Mouse (Mus musculus) intestine, embryonic 16.5 days (tissue): Measurements from ENCODE around the gene Ubqln4. TPM values are rescaled to one million over a fixed set of nuclear protein-coding genes. Genes with fewer than 3 reads are reported as not detected.
"Not testable (repeated sequence)": the region's sequence is repeated elsewhere in the genome, so short reads cannot be mapped to it uniquely, and the experiment has no call there.

Source experiments
- ATAC-seq: fragments of 200-750 bp; cut with Nextera tagmentation; 2 replicates; pipeline ENCODE4 v1.8.0; 2017; ENCODE audit warnings: moderate TSS enrichment, moderate library complexity
- H3K27ac ChIP-seq: fragments of 300-500 bp; sonication (generic); 2 replicates; pipeline ENCODE4 v1.5.1; 2014; ENCODE audit warnings: mild to moderate bottlenecking, low read length
- H3K27me3 ChIP-seq: fragments of 300-500 bp; sonication (generic); replicated peaks from 2 replicates; pipeline ENCODE4 v1.6.1; 2014; ENCODE audit warnings: low read length, control low read depth, mixed read lengths; ENCODE audit not compliant: control insufficient read depth, insufficient read depth
- H3K36me3 ChIP-seq: fragments of 300-500 bp; sonication (generic); 2 replicates; pipeline ENCODE4 v1.6.1; 2014; ENCODE audit warnings: low read length, control low read depth; ENCODE audit not compliant: control insufficient read depth, insufficient read depth
- H3K4me1 ChIP-seq: fragments of 300-500 bp; sonication (generic); 2 replicates; pipeline ENCODE4 v1.6.1; 2014; ENCODE audit warnings: low read length, control low read depth, mixed read lengths; ENCODE audit not compliant: control insufficient read depth, insufficient read depth
- H3K4me2 ChIP-seq: fragments of 300-500 bp; sonication (generic); 2 replicates; pipeline ENCODE4 v1.6.1; 2014; ENCODE audit warnings: low read depth, low read length, control low read depth
- H3K4me3 ChIP-seq: fragments of 300-500 bp; sonication (generic); 2 replicates; pipeline ENCODE4 v1.5.1; 2014; ENCODE audit warnings: mild to moderate bottlenecking, low read length
- H3K9ac ChIP-seq: fragments of 300-500 bp; sonication (generic); 2 replicates; pipeline ENCODE4 v1.6.1; 2014; ENCODE audit warnings: low read depth, low read length
- H3K9me3 ChIP-seq: fragments of 300-500 bp; sonication (generic); 2 replicates; pipeline ENCODE4 v1.6.1; 2016; ENCODE audit warnings: low read length, control low read depth; ENCODE audit not compliant: control insufficient read depth
- WGBS: fragments of 180-500 bp; shearing (Covaris S2); extraction: QIAGEN DNeasy Blood & Tissue Kit; methylation state at CpG from one replicate; pipeline ENCODE4 v1.1.7; 2014; 5-methylcytosine and 5-hydroxymethylcytosine counted together
- polyA plus RNA-seq: library from polyadenylated mRNA; unstranded; fragments of >200 nt; fragmentation: Nextera tagmentation; extraction: Ambion mirVana; gene quantifications from 2 replicates; pipeline ENCODE4 v1.2.1, GENCODE M21; 2015

The Ubqln4 gene
- polyA plus RNA-seq, 1 experiment from 2014 or later = 37.2 TPM

GRCm38 (mm10) chr3:88593893-88594580, 40.5 kb downstream of the Ubqln4 start:
- peak; percentile 82 for ATAC-seq
- H3K9ac ChIP-seq = 0 out of 2 replicates have a peak overlapping the region, but pooled peaks have one; percentile 37

GRCm38 (mm10) chr3:88596547-88596946, 43.0 kb downstream of the Ubqln4 start:
- WGBS = 90% methylated on average over 4 of the region's 4 CpGs
- H3K4me1 ChIP-seq = peaks cover 21% of the 10 kb centered on the region
- H3K36me3 ChIP-seq, H3K9me3 ChIP-seq, H3K4me3 ChIP-seq, H3K27ac ChIP-seq, H3K9ac ChIP-seq, ATAC-seq, H3K27me3 ChIP-seq, H3K4me2 ChIP-seq: not testable (repeated sequence)

More at GRCm38 (mm10) chr3:88593893-88594580, 40.5 kb downstream of the Ubqln4 start:
- 37% methylated on average over 10 of the region's 10 CpGs for WGBS
- Histone ChIP-seq H3K9me3 (no peaks in the 10 kb centered on the region), H3K4me1 (peaks cover 21% of the 10 kb centered on the region), H3K4me3 (peak overlapping the region; percentile 15), H3K27me3 (no peaks in the 10 kb centered on the region), H3K36me3 (no peaks in the 10 kb centered on the region), H3K27ac (peak overlapping the region; percentile 56), H3K4me2 (peak overlapping the region; percentile 17; the same call in 1 of the 2 replicates)

- Histone ChIP-seq H3K9me3 (no peaks in the 10 kb centered on the region), H3K27ac (no peak overlapping the region), H3K4me3 (no peak overlapping the region), H3K36me3 (no peaks in the 10 kb centered on the region), H3K9ac (no peak overlapping the region), H3K4me2 (no peak overlapping the region), H3K27me3 (no peaks in the 10 kb centered on the region), H3K4me1 (peaks cover 3% of the 10 kb centered on the region; the same call in 1 of the 2 replicates)
- no peak for ATAC-seq
- WGBS = 70% methylated on average over 4 of the region's 4 CpGs
These were observed 48.9 kb downstream of the Ubqln4 start for GRCm38 (mm10) chr3:88602466-88602865.

- Histone ChIP-seq H3K4me2 (no peak overlapping the region), H3K4me3 (no peak overlapping the region), H3K27me3 (no peaks in the 10 kb centered on the region), H3K9ac (no peak overlapping the region), H3K9me3 (no peaks in the 10 kb centered on the region), H3K27ac (no peak overlapping the region), H3K36me3 (no peaks in the 10 kb centered on the region), H3K4me1 (peaks cover 6% of the 10 kb centered on the region; the same call in 1 of the 2 replicates)
- WGBS = 26% methylated on average over 6 of the region's 6 CpGs
- ATAC-seq = peak; percentile 53
These were observed 50.2 kb downstream of the Ubqln4 start for GRCm38 (mm10) chr3:88603714-88604161.

GRCm38 (mm10) chr3:88604863-88605262, 51.3 kb downstream of the Ubqln4 start:
- Histone ChIP-seq H3K9me3 (no peaks in the 10 kb centered on the region), H3K27me3 (no peaks in the 10 kb centered on the region), H3K9ac (no peak overlapping the region), H3K4me2 (no peak overlapping the region), H3K36me3 (no peaks in the 10 kb centered on the region), H3K4me3 (no peak overlapping the region), H3K4me1 (peaks cover 6% of the 10 kb centered on the region; the same call in 1 of the 2 replicates), H3K27ac (no peak overlapping the region)
- no peak for ATAC-seq
- WGBS = 88% methylated on average over 7 of the region's 7 CpGs

GRCm38 (mm10) chr3:88605666-88606065, 52.1 kb downstream of the Ubqln4 start, which contains the start of gene Arhgef2:
Gene Arhgef2, plus strand, starts transcription at chr3:88605966.
- H3K27ac ChIP-seq, H3K4me2 ChIP-seq, H3K4me1 ChIP-seq: not testable (repeated sequence)

GRCm38 (mm10) chr3:88607065-88607757, 53.7 kb downstream of the Ubqln4 start:
- no peaks in the 10 kb centered on the region for H3K9me3 ChIP-seq
- no peaks in the 10 kb centered on the region for H3K27me3 ChIP-seq
- H3K36me3 ChIP-seq = no peaks in the 10 kb centered on the region
- under 1% methylated on average over 20 of the region's 20 CpGs for WGBS
- no peak overlapping the region for H3K27ac ChIP-seq
- peak overlapping the region; percentile 61 for H3K4me2 ChIP-seq
- peak; percentile 89 for ATAC-seq
- H3K4me3 ChIP-seq = peak overlapping the region; percentile 27
- H3K4me1 ChIP-seq = peaks cover 6% of the 10 kb centered on the region; the same call in 1 of the 2 replicates
- H3K9ac ChIP-seq = peak overlapping the region; percentile 55

More at GRCm38 (mm10) chr3:88605666-88606065, 52.1 kb downstream of the Ubqln4 start, which contains the start of gene Arhgef2:
- H3K4me3 ChIP-seq, ATAC-seq, H3K9me3 ChIP-seq, H3K9ac ChIP-seq, H3K36me3 ChIP-seq, H3K27me3 ChIP-seq: not testable (repeated sequence)
- WGBS = 85% methylated on average over 2 of the region's 2 CpGs

GRCm38 (mm10) chr3:88607758-88608138, 54.2 kb downstream of the Ubqln4 start:
- Histone ChIP-seq H3K4me2 (peak overlapping the region; percentile 61), H3K27me3 (no peaks in the 10 kb centered on the region), H3K4me1 (peaks cover 6% of the 10 kb centered on the region; the same call in 1 of the 2 replicates), H3K36me3 (no peaks in the 10 kb centered on the region), H3K9me3 (no peaks in the 10 kb centered on the region), H3K4me3 (peak overlapping the region; percentile 27), H3K9ac (peak overlapping the region; percentile 55), H3K27ac (no peak overlapping the region)
- 25% methylated on average over 10 of the region's 10 CpGs for WGBS
- peak; percentile 19 for ATAC-seq

GRCm38 (mm10) chr3:88609066-88609465, 55.5 kb downstream of the Ubqln4 start:
- 64% methylated on average over 4 of the region's 4 CpGs for WGBS
- no peaks in the 10 kb centered on the region for H3K36me3 ChIP-seq
- H3K9me3 ChIP-seq = no peaks in the 10 kb centered on the region
- H3K4me3 ChIP-seq = no peak overlapping the region
- no peaks in the 10 kb centered on the region for H3K27me3 ChIP-seq
- no peak overlapping the region for H3K9ac ChIP-seq
- no peak overlapping the region for H3K27ac ChIP-seq
- H3K4me1 ChIP-seq = peaks cover 6% of the 10 kb centered on the region; the same call in 1 of the 2 replicates
- H3K4me2 ChIP-seq = no peak overlapping the region
- ATAC-seq = no peak
